Mouse (Mus musculus): Measurements from ENCODE around the gene Aif1. TPM values are rescaled to one million over a fixed set of nuclear protein-coding genes. Genes with fewer than 3 reads are reported as not detected.

The Aif1 gene
- polyA plus RNA-seq, 1 experiment = 2.6 TPM

DNA sequence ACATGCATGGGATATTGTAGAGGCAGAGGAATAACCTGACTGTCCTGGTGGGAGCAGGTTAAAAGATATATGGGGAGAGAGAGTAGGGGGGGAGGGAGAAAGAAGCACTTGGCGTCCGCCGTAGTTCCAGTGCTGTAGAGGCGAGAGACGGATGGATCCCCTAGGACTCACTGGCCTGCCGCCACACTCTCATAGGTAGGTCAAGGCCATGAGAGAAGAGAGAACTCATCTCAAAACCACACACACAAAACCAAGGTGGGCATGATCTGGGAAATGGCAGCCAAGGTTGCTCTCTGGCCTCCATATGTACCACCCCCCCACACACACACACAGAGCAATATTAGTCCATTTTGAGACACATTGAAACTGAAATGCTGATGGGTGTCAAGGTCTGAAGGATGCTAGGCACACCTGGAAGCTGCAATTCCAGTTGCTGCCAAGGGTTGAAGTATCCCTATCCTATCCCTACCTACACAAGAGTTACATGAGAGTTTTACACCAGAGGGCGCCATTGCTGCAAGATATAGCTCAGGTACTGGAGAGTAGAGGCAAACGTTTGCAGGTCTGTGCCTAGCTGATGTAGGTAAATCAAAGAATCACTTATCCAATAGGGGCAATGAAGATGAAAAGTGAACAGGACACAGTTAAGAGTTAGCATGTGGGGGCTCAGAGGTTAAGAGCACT is 9.4 kb downstream of the Aif1 start:
- Histone ChIP-seq H3K4me3 (ENCODE audit: insufficient read depth, low read depth, low read length) (no peak overlapping the region), H3K36me3 (ENCODE audit: control insufficient read depth, insufficient read depth, low read length) (no peaks in the 10 kb centered on the region), H3K4me1 (ENCODE audit: control insufficient read depth, insufficient read depth, low read length) (peaks cover 19% of the 10 kb centered on the region), H3K27me3 (replicated peaks; ENCODE audit: control insufficient read depth, insufficient read depth, low read length) (no peaks in the 10 kb centered on the region), H3K27ac (ENCODE audit: insufficient read depth, low read depth, low read length) (no peak overlapping the region)
- WGBS = 61% methylated on average over 8 of the region's 8 CpGs
- peak; percentile 87 for DNase-seq
- TF ChIP-seq POLR2A (IDR thresholded peaks at IDR 0.05; ENCODE audit: low read depth, low read length) (no peak), CTCF (conservative IDR thresholded peaks at IDR 0.05; ENCODE audit: insufficient read depth, insufficient read length, low read depth, low read length) (peak; percentile 64)

DNA sequence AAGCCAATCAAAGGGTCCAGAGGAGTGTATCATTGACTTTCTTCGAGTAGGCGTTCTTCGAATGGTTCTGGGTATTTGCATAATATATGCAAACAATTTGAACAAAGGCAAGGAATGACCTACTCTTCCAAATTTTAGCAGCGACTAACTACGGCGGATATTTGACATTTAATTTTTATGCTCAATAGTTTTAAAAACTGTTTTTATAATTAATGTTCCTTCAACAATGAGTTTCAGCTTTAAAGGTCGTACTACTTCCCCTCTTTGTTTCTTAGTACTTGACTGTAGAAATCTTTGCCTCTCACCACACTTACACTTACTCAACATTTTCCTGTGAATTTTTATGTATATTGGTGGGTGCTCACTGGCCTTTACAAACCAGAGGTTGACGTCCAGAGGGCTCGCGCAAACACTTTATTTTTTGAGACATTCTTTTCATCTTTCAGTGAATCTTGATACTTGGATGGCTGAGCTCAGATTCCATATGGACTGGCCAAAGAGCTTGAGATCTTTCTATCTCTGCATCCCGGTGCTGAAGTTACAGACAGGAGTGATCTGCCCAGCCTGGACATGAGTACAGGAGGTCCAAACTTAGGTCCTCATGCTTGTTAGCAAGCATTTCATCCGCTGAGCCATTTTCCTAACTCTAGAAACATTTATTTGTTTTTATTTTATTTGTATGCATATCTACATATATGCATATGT is 10.3 kb downstream of the Aif1 start:
- Histone ChIP-seq H3K27me3 (replicated peaks; ENCODE audit: control insufficient read depth, insufficient read depth, low read length) (no peaks in the 10 kb centered on the region), H3K4me1 (ENCODE audit: control insufficient read depth, insufficient read depth, low read length) (peaks cover 20% of the 10 kb centered on the region), H3K4me3 (ENCODE audit: insufficient read depth, low read depth, low read length) (peak overlapping the region; percentile 58; the same call in 1 of the 2 replicates), H3K27ac (ENCODE audit: insufficient read depth, low read depth, low read length) (peak overlapping the region; percentile 70; the same call in 1 of the 2 replicates), H3K36me3 (ENCODE audit: control insufficient read depth, insufficient read depth, low read length) (peaks cover 6% of the 10 kb centered on the region)
- DNase-seq = no peak
- no peak for TF ChIP-seq POLR2A (IDR thresholded peaks at IDR 0.05; ENCODE audit: low read depth, low read length)
- 13% methylated on average over 12 of the region's 12 CpGs for WGBS

- Histone ChIP-seq H3K27me3 (replicated peaks; ENCODE audit: control insufficient read depth, insufficient read depth, low read length) (no peaks in the 10 kb centered on the region), H3K4me3 (ENCODE audit: insufficient read depth, low read depth, low read length) (peak within 1 kb of the TSS; percentile 81), H3K27ac (ENCODE audit: insufficient read depth, low read depth, low read length) (peak within 1 kb of the TSS; percentile 94), H3K36me3 (ENCODE audit: control insufficient read depth, insufficient read depth, low read length) (peaks cover 8% of the 10 kb centered on the region), H3K4me1 (ENCODE audit: control insufficient read depth, insufficient read depth, low read length) (peaks cover 20% of the 10 kb centered on the region)
- TF ChIP-seq CTCF (conservative IDR thresholded peaks at IDR 0.05; ENCODE audit: insufficient read depth, insufficient read length, low read depth, low read length) = no peak
- TF ChIP-seq POLR2A (IDR thresholded peaks at IDR 0.05; ENCODE audit: low read depth, low read length) = peak; percentile 36
- peak; percentile 99 for DNase-seq
- WGBS = under 1% methylated on average over 70 of the region's 89 CpGs
Observed at GRCm38 (mm10) chr17:35164568-35165450, 11.1 kb downstream of the Aif1 start, which contains the start of gene Prrc2a. Gene Prrc2a (minus strand): TSS chr17:35164897.

GRCm38 (mm10) chr17:35164218-35164567 is 11.7 kb downstream of the Aif1 start:
- TF ChIP-seq POLR2A (IDR thresholded peaks at IDR 0.05; ENCODE audit: low read depth, low read length) (no peak), CTCF (conservative IDR thresholded peaks at IDR 0.05; ENCODE audit: insufficient read depth, insufficient read length, low read depth, low read length) (no peak)
- Histone ChIP-seq H3K36me3 (ENCODE audit: control insufficient read depth, insufficient read depth, low read length) (peaks cover 8% of the 10 kb centered on the region), H3K4me3 (ENCODE audit: insufficient read depth, low read depth, low read length) (peak overlapping the region; percentile 81), H3K27me3 (replicated peaks; ENCODE audit: control insufficient read depth, insufficient read depth, low read length) (no peaks in the 10 kb centered on the region), H3K27ac (ENCODE audit: insufficient read depth, low read depth, low read length) (peak overlapping the region; percentile 94), H3K4me1 (ENCODE audit: control insufficient read depth, insufficient read depth, low read length) (peaks cover 20% of the 10 kb centered on the region)
- no peak for DNase-seq
- 2% methylated on average over 28 of the region's 28 CpGs for WGBS

DNA sequence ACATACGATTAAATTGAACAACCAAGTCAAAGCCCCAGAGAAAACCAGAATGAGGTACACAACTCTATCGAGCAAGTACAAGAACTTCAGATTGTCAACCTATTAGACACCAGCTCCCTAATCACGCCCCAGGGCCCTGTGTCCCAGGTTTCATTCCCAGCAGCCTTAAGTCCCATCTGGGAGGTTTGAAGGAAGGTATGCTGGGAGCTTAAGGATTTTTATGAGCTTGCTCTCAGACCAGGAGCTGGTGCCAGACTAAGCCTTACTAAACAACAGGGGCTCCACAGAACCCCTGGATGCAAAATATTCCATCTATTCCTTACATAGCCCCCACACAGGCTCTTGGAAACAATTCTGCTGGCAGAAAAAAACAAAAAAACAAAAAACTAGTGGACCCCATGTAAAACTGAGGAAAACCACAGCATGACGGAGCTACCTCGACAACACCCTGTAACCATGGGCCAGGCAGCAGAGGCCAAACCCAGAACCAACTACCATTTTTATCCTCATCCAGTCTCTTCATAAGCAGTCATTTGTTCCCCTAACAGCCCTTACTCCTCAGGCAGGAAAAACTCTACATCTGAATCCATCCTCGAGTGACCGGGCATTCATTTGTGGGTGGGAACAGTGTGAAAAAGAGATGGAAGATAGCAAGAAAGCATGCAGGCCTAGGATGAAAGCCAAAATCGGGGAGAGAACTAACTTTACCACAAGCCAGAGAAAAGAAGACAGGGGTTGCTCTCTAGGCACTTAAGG is 12.4 kb downstream of the Aif1 start:
- peak overlapping the region; percentile 81 for H3K4me3 ChIP-seq (ENCODE audit: insufficient read depth, low read depth, low read length)
- 2% methylated on average over 8 of the region's 8 CpGs for WGBS
- peak overlapping the region; percentile 94 for H3K27ac ChIP-seq (ENCODE audit: insufficient read depth, low read depth, low read length)
- peaks cover 11% of the 10 kb centered on the region for H3K36me3 ChIP-seq (ENCODE audit: control insufficient read depth, insufficient read depth, low read length)
- peak; percentile 28 for DNase-seq
- TF ChIP-seq CTCF (conservative IDR thresholded peaks at IDR 0.05; ENCODE audit: insufficient read depth, insufficient read length, low read depth, low read length) = no peak
- no peak for TF ChIP-seq POLR2A (IDR thresholded peaks at IDR 0.05; ENCODE audit: low read depth, low read length)
- H3K4me1 ChIP-seq (ENCODE audit: control insufficient read depth, insufficient read depth, low read length) = peaks cover 20% of the 10 kb centered on the region
- H3K27me3 ChIP-seq (replicated peaks; ENCODE audit: control insufficient read depth, insufficient read depth, low read length) = no peaks in the 10 kb centered on the region

- Histone ChIP-seq H3K27ac (ENCODE audit: insufficient read depth, low read depth, low read length) (no peak overlapping the region), H3K36me3 (ENCODE audit: control insufficient read depth, insufficient read depth, low read length) (peaks cover 11% of the 10 kb centered on the region), H3K4me1 (ENCODE audit: control insufficient read depth, insufficient read depth, low read length) (peaks cover 20% of the 10 kb centered on the region), H3K27me3 (replicated peaks; ENCODE audit: control insufficient read depth, insufficient read depth, low read length) (no peaks in the 10 kb centered on the region), H3K4me3 (ENCODE audit: insufficient read depth, low read depth, low read length) (peak overlapping the region; percentile 23; the same call in 1 of the 2 replicates)
- DNase-seq = peak; percentile 66
- 4% methylated on average over 12 of the region's 12 CpGs for WGBS
- no peak for TF ChIP-seq CTCF (conservative IDR thresholded peaks at IDR 0.05; ENCODE audit: insufficient read depth, insufficient read length, low read depth, low read length)
- TF ChIP-seq POLR2A (IDR thresholded peaks at IDR 0.05; ENCODE audit: low read depth, low read length) = no peak
Observed at GRCm38 (mm10) chr17:35162730-35163129, 13.1 kb downstream of the Aif1 start.
